Mouse (Mus musculus) embryonic facial prominence, embryonic 14.5 days (tissue): ENCODE results near the gene F11r. TPM values are rescaled to one million over a fixed set of nuclear protein-coding genes. Genes with fewer than 3 reads are reported as not detected.
A peak's percentile ranks its signal among the peaks of the same experiment; 100 is the strongest.

Source experiments
- ATAC-seq: fragments of 200-750 bp; cut with Nextera tagmentation; 2 replicates; pipeline ENCODE4 v1.8.0; 2017; ENCODE audit warnings: low read depth, moderate number of reproducible peaks, moderate TSS enrichment
- DNase-seq: peaks from one replicate; pipeline ENCODE4 v3.0.0-alpha.2; 2015; ENCODE audit warnings: low spot score
- H3K27ac ChIP-seq: fragments of 300-500 bp; sonication (generic); replicated peaks from 2 replicates; pipeline ENCODE4 v1.5.1; 2014; ENCODE audit warnings: low read depth, mild to moderate bottlenecking, low read length, moderate library complexity
- H3K27me3 ChIP-seq: fragments of 300-500 bp; sonication (generic); replicated peaks from 2 replicates; pipeline ENCODE4 v1.6.1; 2014; ENCODE audit warnings: low read length; ENCODE audit not compliant: control insufficient read depth, insufficient read depth
- H3K36me3 ChIP-seq: fragments of 300-500 bp; sonication (generic); 2 replicates; pipeline ENCODE4 v1.6.1; 2014; ENCODE audit warnings: low read length, mixed read lengths; ENCODE audit not compliant: control insufficient read depth, insufficient read depth
- H3K4me1 ChIP-seq: fragments of 300-500 bp; sonication (generic); 2 replicates; pipeline ENCODE4 v1.6.1; 2014; ENCODE audit warnings: antibody characterized with exemption, low read length; ENCODE audit not compliant: control insufficient read depth, insufficient read depth
- H3K4me2 ChIP-seq: fragments of 300-500 bp; sonication (generic); 2 replicates; pipeline ENCODE4 v1.6.1; 2014; ENCODE audit warnings: low read depth, mild to moderate bottlenecking, low read length, moderate library complexity, mixed read lengths
- H3K4me3 ChIP-seq: fragments of 300-500 bp; sonication (generic); 2 replicates; pipeline ENCODE4 v1.5.1; 2014; ENCODE audit warnings: low read depth, mild to moderate bottlenecking, low read length
- H3K9ac ChIP-seq: fragments of 300-500 bp; sonication (generic); 2 replicates; pipeline ENCODE4 v1.6.1; 2014; ENCODE audit warnings: low read depth, mild to moderate bottlenecking, low read length, moderate library complexity, mixed read lengths
- H3K9me3 ChIP-seq: fragments of 300-500 bp; sonication (generic); 2 replicates; pipeline ENCODE4 v1.6.1; 2016; ENCODE audit warnings: low read length; ENCODE audit not compliant: control insufficient read depth
- WGBS: fragments of 180-500 bp; shearing (Covaris S2); extraction: QIAGEN DNeasy Blood & Tissue Kit; methylation state at CpG from one replicate; pipeline ENCODE4 v1.1.7; 2014; 5-methylcytosine and 5-hydroxymethylcytosine counted together
- polyA plus RNA-seq: library from polyadenylated mRNA; unstranded; fragments of >200 nt; fragmentation: Nextera tagmentation; extraction: Ambion mirVana; gene quantifications from 2 replicates; pipeline ENCODE4 v1.2.1, GENCODE M21; 2014

The F11r gene
- polyA plus RNA-seq, 1 experiment from 2014 or later = 27.0 TPM

GRCm38 (mm10) chr1:171478968-171479367, 41.6 kb downstream of the F11r start:
- Histone ChIP-seq H3K4me1 (no peaks in the 10 kb centered on the region), H3K4me2 (no peak overlapping the region)

GRCm38 (mm10) chr1:171494241-171494640, 56.9 kb downstream of the F11r start:
- H3K9me3 ChIP-seq = peaks cover 16% of the 10 kb centered on the region; the same call in 1 of the 2 replicates
- H3K4me1 ChIP-seq = no peaks in the 10 kb centered on the region
- H3K4me2 ChIP-seq = no peak overlapping the region
- ATAC-seq (no peak), DNase-seq (no peak)
- WGBS = 91% methylated on average over 13 of the region's 13 CpGs
- no peaks in the 10 kb centered on the region for H3K36me3 ChIP-seq
- no peak overlapping the region for H3K9ac ChIP-seq
- H3K4me3 ChIP-seq = no peak overlapping the region
- no peaks in the 10 kb centered on the region for H3K27me3 ChIP-seq
- no peak overlapping the region for H3K27ac ChIP-seq

More at GRCm38 (mm10) chr1:171478968-171479367, 41.6 kb downstream of the F11r start:
- H3K9ac ChIP-seq = no peak overlapping the region
- peak; percentile 34; the same call in 1 of the 2 replicates for ATAC-seq
- no peak overlapping the region; the same call in 1 of the 2 replicates for H3K27ac ChIP-seq
- H3K36me3 ChIP-seq = no peaks in the 10 kb centered on the region
- H3K27me3 ChIP-seq = no peaks in the 10 kb centered on the region
- H3K9me3 ChIP-seq = peaks cover 7% of the 10 kb centered on the region
- WGBS = 48% methylated on average over 2 of the region's 2 CpGs
- H3K4me3 ChIP-seq = no peak overlapping the region
- peak; percentile 52 for DNase-seq

- Histone ChIP-seq H3K27ac (no peak overlapping the region), H3K36me3 (no peaks in the 10 kb centered on the region), H3K4me3 (no peak overlapping the region), H3K4me1 (no peaks in the 10 kb centered on the region), H3K9me3 (peaks cover 9% of the 10 kb centered on the region; the same call in 1 of the 2 replicates), H3K4me2 (no peak overlapping the region), H3K9ac (no peak overlapping the region), H3K27me3 (no peaks in the 10 kb centered on the region)
- no peak for DNase-seq
- WGBS = 90% methylated on average over 6 of the region's 6 CpGs
- no peak for ATAC-seq
Observed at GRCm38 (mm10) chr1:171495371-171495770, 58.0 kb downstream of the F11r start.

- no peaks in the 10 kb centered on the region for H3K36me3 ChIP-seq
- H3K4me2 ChIP-seq = no peak overlapping the region
- no peak for DNase-seq
- 0 out of 2 replicates have a peak, but pooled peaks cover 4% of the 10 kb centered on the region for H3K9me3 ChIP-seq
- H3K4me3 ChIP-seq = no peak overlapping the region
- 75% methylated on average over 5 of the region's 5 CpGs for WGBS
- H3K27ac ChIP-seq = no peak overlapping the region
- 0 out of 2 replicates have a peak, but pooled peaks cover 3% of the 10 kb centered on the region for H3K4me1 ChIP-seq
- ATAC-seq = no peak
- H3K9ac ChIP-seq = no peak overlapping the region
- H3K27me3 ChIP-seq = no peaks in the 10 kb centered on the region
Observed at GRCm38 (mm10) chr1:171499856-171500255, 62.5 kb downstream of the F11r start.

- DNase-seq (no peak), ATAC-seq (no peak)
- Histone ChIP-seq H3K9me3 (0 out of 2 replicates have a peak, but pooled peaks cover 4% of the 10 kb centered on the region), H3K27me3 (no peaks in the 10 kb centered on the region), H3K4me2 (no peak overlapping the region), H3K36me3 (no peaks in the 10 kb centered on the region), H3K4me1 (0 out of 2 replicates have a peak, but pooled peaks cover 3% of the 10 kb centered on the region), H3K9ac (no peak overlapping the region), H3K4me3 (no peak overlapping the region), H3K27ac (no peak overlapping the region; the same call in 1 of the 2 replicates)
- 63% methylated on average over 6 of the region's 6 CpGs for WGBS
Observed at GRCm38 (mm10) chr1:171501016-171501610, 63.8 kb downstream of the F11r start.

- Histone ChIP-seq H3K27ac (peak overlapping the region; percentile 61; the same call in 1 of the 2 replicates), H3K9me3 (0 out of 2 replicates have a peak, but pooled peaks cover 4% of the 10 kb centered on the region), H3K36me3 (no peaks in the 10 kb centered on the region), H3K27me3 (no peaks in the 10 kb centered on the region), H3K4me3 (peak overlapping the region; percentile 10; the same call in 1 of the 2 replicates), H3K9ac (no peak overlapping the region), H3K4me2 (peak overlapping the region; percentile 43), H3K4me1 (0 out of 2 replicates have a peak, but pooled peaks cover 3% of the 10 kb centered on the region)
- ATAC-seq (no peak), DNase-seq (peak; percentile 63)
- 4% methylated on average over 5 of the region's 5 CpGs for WGBS
Observed at GRCm38 (mm10) chr1:171501636-171502080, 64.3 kb downstream of the F11r start.

- H3K4me2 ChIP-seq = peak overlapping the region; percentile 71
- peak overlapping the region; percentile 86; the same call in 1 of the 2 replicates for H3K9ac ChIP-seq
- DNase-seq (peak; percentile 91), ATAC-seq (peak; percentile 85)
- WGBS = under 1% methylated on average over 14 of the region's 14 CpGs
- no peaks in the 10 kb centered on the region for H3K9me3 ChIP-seq
- H3K36me3 ChIP-seq = no peaks in the 10 kb centered on the region
- H3K4me1 ChIP-seq = 0 out of 2 replicates have a peak, but pooled peaks cover 3% of the 10 kb centered on the region
- H3K27me3 ChIP-seq = no peaks in the 10 kb centered on the region
- peak overlapping the region; percentile 93 for H3K27ac ChIP-seq
- peak overlapping the region; percentile 53 for H3K4me3 ChIP-seq
Observed at GRCm38 (mm10) chr1:171502388-171503249, 65.3 kb downstream of the F11r start.

- Histone ChIP-seq H3K4me1 (0 out of 2 replicates have a peak, but pooled peaks cover 3% of the 10 kb centered on the region), H3K9ac (peak within 1 kb of the TSS; percentile 86), H3K4me2 (peak within 1 kb of the TSS; percentile 71), H3K36me3 (no peaks in the 10 kb centered on the region), H3K9me3 (no peaks in the 10 kb centered on the region), H3K27ac (peak within 1 kb of the TSS; percentile 93), H3K4me3 (peak within 1 kb of the TSS; percentile 53), H3K27me3 (no peaks in the 10 kb centered on the region)
- DNase-seq (peak; percentile 98), ATAC-seq (peak; percentile 91)
- WGBS = under 1% methylated on average over 19 of the region's 19 CpGs
Observed at GRCm38 (mm10) chr1:171503250-171503591, 65.9 kb downstream of the F11r start, which contains the start of gene Alyref2. TSS of gene Alyref2 (plus strand) at chr1:171503478.
